Mouse (Mus musculus): ENCODE measurements at regions not wholly inside any gene's neighbourhood (a gene's known extent, or its start where the extent isn't known, plus 50 kb on each side); places are given as distances from the start of the nearest gene placed in this dataset.

DNA sequence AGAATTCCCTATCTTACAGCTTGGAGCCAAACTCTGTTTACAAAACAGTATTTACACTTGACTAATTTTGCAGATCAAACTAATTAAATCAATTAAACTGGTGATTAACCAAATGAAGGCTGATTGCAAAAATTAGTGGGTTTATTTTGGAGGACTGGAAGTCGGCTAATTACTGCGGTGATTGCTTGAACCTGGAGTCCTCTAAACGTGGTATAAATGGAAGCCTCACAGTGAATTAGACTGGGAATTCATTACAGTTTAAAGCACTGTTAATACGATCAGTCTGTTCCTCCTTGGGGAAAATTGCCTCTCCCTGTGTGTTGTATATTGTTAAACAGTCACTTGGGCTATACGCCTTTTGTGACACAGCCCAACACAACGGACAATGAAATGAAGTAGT is 67.7 kb upstream of the Foxb1 start:
- TF ChIP-seq EP300 (optimal IDR thresholded peaks at IDR 0.05) (no peak), CTCF (IDR thresholded peaks at IDR 0.05; ENCODE audit: low read depth) (no peak)
